Mouse (Mus musculus): ENCODE measurements around the gene Dnajb5.

Gene Dnajb5

GRCm38 (mm10) chr4:42949676-42950051 is at the start of gene Dnajb5:
Gene Dnajb5 (plus strand): TSS chr4:42949814.
- peak; percentile 98 for DNase-seq

GRCm38 (mm10) chr4:42900878-42901277 is 48.7 kb upstream of the Dnajb5 start:
- no peak for DNase-seq

- peak; percentile 27 for DNase-seq
Observed at GRCm38 (mm10) chr4:42902174-42902573, 47.4 kb upstream of the Dnajb5 start.

- no peak for DNase-seq
Observed at GRCm38 (mm10) chr4:42902730-42903129, 46.9 kb upstream of the Dnajb5 start.

GRCm38 (mm10) chr4:42903942-42904341 is 45.7 kb upstream of the Dnajb5 start:
- no peak for DNase-seq

- DNase-seq = no peak
Observed at GRCm38 (mm10) chr4:42904523-42904922, 45.1 kb upstream of the Dnajb5 start.

GRCm38 (mm10) chr4:42904966-42905365 is 44.6 kb upstream of the Dnajb5 start:
- DNase-seq = no peak

- no peak for DNase-seq
Observed at GRCm38 (mm10) chr4:42913391-42913790, 36.2 kb upstream of the Dnajb5 start.

GRCm38 (mm10) chr4:42915311-42915710 is 34.3 kb upstream of the Dnajb5 start:
- no peak for DNase-seq

GRCm38 (mm10) chr4:42915966-42916365 is 33.6 kb upstream of the Dnajb5 start:
- DNase-seq = no peak

- peak; percentile 18 for DNase-seq
Observed at GRCm38 (mm10) chr4:42916617-42917401, 32.8 kb upstream of the Dnajb5 start, which contains the start of gene Phf24. Gene Phf24 (plus strand): TSS chr4:42916660.

GRCm38 (mm10) chr4:42917402-42917774 is 32.2 kb upstream of the Dnajb5 start:
- peak; percentile 6 for DNase-seq

GRCm38 (mm10) chr4:42920726-42921125 is 28.9 kb upstream of the Dnajb5 start:
- DNase-seq = no peak

- DNase-seq = no peak
Observed at GRCm38 (mm10) chr4:42921536-42921935, 28.1 kb upstream of the Dnajb5 start.

- no peak for DNase-seq
Observed at GRCm38 (mm10) chr4:42922056-42922455, 27.6 kb upstream of the Dnajb5 start.

- DNase-seq = no peak
Observed at GRCm38 (mm10) chr4:42922461-42922860, 27.2 kb upstream of the Dnajb5 start.

GRCm38 (mm10) chr4:42924095-42924710 is 25.4 kb upstream of the Dnajb5 start:
- no peak for DNase-seq

GRCm38 (mm10) chr4:42928209-42928608 is 21.4 kb upstream of the Dnajb5 start:
- no peak for DNase-seq

GRCm38 (mm10) chr4:42928952-42929351 is 20.7 kb upstream of the Dnajb5 start:
- DNase-seq = no peak

- no peak for DNase-seq
Observed at GRCm38 (mm10) chr4:42932229-42932969, 17.2 kb upstream of the Dnajb5 start.

- DNase-seq = peak; percentile 83
Observed at GRCm38 (mm10) chr4:42933630-42934029, 16.0 kb upstream of the Dnajb5 start.

GRCm38 (mm10) chr4:42941396-42941795 is 8.2 kb upstream of the Dnajb5 start:
- DNase-seq = no peak

GRCm38 (mm10) chr4:42943341-42943740 is 6.3 kb upstream of the Dnajb5 start:
- DNase-seq = no peak

GRCm38 (mm10) chr4:42944185-42944584 is 5.4 kb upstream of the Dnajb5 start:
- no peak for DNase-seq
